Mouse (Mus musculus) right cerebral cortex, postnatal 36 days (tissue): ENCODE results near the gene Selenoo.

ENCODE experiments used
- DNase-seq, 2 experiments: peaks; one replicate each; pipeline ENCODE4 v3.0.0; 2022; ENCODE audit warnings: low spot score in 2 of 2, mixed read lengths in 1 of 2

The Selenoo gene

GRCm38 (mm10) chr15:89088607-89089247 lies at the start of gene Selenoo:
TSS of gene Selenoo (plus strand) at chr15:89089084.
- DNase-seq, result peak; percentile 85 to 90

DNA sequence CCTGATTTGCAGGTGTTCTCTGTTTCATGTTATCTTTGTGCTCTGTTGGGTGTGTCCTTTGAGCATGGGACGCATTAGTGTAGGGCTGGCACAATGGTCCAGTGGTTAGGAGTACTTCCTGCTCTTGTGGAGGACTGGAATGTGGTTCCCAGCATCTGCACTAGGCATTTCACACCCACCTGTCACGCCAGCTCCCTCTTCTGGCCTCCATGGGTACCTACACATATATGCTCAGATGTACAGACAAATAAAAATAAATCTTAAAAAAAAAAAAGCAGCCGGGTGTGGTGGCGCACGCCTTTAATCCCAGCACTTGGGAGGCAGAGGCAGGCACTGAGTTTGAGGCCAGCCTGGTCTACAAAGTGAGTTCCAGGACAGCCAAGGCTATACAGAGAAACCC lies 44.5 kb upstream of the Selenoo start:
- no peak for DNase-seq

GRCm38 (mm10) chr15:89046356-89046755 lies 42.5 kb upstream of the Selenoo start:
- DNase-seq, result no peak

DNA sequence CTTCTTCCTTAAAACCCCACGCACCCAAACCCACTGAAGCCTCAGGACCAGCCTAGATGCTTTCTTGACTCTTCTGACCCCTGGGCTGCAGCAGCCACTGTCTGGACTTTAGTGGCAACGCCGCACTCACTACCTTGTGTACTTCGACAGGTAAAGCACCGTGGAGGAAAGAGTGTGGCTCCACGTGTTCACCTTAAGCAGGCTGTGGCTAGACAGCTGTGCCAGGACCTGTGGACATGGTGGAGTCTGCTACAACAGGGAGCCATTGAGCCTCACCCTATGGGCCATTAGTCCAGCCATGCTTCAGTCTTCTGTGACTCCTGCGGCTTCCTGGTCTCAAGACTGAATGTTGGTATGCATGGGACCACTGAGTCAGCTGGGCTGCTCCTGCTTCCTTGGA lies 34.2 kb upstream of the Selenoo start:
- no peak for DNase-seq

GRCm38 (mm10) chr15:89058736-89059135 lies 30.1 kb upstream of the Selenoo start:
- no peak for DNase-seq

DNA sequence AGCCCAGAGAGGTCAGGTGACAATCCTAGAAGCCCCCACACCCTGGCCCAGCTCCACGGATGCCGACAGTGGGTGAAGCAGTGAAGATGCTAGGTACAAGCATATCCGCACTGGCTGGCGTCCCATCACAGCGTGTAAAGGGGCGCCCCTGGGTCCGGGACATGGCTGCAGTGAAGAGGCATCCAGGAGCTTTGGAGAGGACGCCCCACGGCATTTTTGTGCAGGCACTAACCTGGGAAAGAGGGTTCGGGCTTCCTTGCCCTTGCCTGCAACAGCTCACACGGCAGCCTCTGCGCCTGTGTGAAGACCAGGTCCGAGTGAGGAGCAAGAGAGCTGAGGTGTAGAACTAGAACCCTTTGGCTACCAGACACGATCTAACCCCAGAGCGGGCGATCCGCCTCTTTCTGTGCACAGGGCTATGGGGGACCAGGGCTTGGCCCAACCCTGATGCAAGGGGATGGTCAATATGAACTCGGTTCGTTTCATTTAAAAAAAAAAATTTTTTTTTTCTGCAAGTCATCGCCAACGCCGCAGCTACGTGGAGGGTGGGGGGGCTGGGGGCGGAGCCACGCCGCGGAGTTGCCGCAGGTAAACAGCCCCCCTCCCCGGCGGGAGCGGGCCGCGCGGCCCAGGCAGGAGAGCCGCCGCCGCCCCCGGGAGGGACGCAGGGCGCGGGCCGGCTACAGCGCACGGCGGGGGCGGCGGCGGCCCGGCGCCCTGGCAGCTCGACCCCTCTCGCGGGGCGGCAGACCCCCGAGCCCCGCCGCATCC lies 29.5 kb upstream of the Selenoo start, which contains the start of gene Panx2:
TSS of gene Panx2 (plus strand) at position 574 of the 771 bp plus-strand sequence.
- DNase-seq, result no peak

DNA sequence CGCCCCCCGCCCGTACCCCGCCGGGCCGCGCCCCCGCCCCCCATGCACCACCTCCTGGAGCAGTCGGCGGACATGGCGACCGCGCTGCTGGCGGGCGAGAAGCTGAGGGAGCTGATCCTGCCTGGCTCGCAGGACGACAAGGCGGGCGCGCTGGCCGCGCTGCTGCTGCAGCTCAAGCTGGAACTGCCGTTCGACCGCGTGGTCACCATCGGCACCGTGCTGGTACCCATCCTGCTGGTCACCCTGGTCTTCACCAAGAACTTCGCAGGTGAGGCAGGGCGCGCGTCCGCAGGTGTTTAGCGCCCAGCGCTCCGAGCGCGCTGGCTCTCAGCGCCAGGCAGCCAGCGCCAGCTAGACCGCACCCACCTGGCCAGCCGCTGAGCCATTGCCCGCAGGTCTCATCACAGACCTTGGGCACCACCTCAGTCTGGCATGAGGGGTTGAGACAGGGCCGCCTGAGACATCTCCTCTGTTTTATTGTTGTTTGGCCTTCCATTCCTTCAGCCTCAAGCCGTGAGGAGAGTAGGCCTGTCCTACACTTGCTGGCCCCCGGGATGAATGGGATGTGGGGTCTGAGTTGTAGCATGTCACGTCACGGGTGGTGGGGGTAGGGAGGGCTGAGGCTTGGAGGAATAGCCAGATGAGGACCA lies 28.7 kb upstream of the Selenoo start:
- no peak for DNase-seq

DNA sequence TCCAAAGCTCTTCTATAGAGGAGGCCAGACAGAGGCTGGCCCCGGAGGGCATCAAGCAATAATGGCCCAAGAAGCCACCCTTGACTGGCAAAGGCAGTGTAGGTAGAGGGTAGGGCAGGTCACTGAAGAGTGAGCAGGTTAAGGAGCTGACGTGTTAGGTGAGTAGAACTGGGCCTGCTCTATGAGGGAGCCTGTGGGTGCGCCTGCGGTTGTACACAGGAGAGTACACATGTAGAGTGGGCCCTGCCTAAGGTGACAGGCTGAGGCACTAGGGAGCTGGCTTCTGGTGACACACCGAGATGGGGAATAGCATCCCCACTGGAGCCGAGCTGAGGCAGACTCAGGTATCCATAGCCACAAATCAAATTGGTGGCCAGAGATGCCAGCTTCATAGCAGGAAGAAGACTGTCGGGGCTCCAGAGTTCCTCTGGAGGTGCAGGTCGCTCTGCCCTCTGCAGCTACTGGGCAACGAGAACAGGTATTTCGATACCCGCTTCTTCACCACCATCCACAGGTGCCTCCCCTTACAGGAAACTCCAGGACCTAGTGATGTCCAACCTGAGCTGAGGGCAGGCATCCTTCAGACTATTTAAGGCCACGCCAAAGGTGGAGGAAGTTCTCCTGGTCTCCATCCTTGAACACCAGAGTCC lies 27.9 kb upstream of the Selenoo start:
- no peak for DNase-seq

DNA sequence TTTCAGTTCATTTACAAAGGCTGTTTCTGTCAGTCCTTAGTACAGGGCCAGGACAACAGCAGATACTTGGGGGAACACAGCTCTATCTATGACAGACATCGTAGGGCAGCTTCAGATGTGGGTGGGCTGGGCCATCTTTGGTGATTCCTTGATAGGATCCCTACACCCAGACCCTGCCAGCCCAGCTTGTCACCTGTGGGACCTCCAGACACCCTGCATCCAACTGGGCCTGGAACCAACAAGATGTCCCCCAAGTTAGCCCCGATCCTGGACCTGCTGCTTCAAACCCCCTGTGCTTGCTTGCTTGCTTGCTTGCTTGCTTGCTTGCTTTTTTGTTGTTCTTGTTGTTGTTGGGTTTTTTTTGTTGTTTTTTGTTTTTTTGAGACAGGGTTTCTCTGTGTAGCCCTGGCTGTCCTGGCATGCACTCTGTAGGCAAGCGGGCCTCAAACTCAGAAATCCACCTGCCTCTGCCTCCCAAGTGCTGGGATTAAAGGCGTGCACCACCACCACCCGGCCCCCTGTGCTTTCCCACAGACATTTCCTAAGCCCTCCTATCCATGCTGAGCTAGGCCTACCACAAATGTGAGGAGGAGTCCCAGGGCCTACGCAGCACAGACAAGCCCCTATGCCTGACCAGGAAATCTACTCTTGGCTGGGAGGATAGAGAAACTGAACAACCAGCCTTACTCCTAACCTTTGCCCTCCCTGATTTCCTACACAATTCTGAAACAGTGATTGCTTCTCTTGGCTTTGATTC lies 26.9 kb upstream of the Selenoo start:
- DNase-seq, result no peak

- DNase-seq, result no peak
Observed at GRCm38 (mm10) chr15:89062518-89062910, 26.4 kb upstream of the Selenoo start.

GRCm38 (mm10) chr15:89063001-89063400 lies 25.9 kb upstream of the Selenoo start:
- no peak for DNase-seq

- DNase-seq, result peak; percentile 58 to 68
Observed at GRCm38 (mm10) chr15:89063536-89063935, 25.3 kb upstream of the Selenoo start.

GRCm38 (mm10) chr15:89064891-89065290 lies 24.0 kb upstream of the Selenoo start:
- no peak for DNase-seq

GRCm38 (mm10) chr15:89067609-89068008 lies 21.3 kb upstream of the Selenoo start:
- DNase-seq, result no peak

DNA sequence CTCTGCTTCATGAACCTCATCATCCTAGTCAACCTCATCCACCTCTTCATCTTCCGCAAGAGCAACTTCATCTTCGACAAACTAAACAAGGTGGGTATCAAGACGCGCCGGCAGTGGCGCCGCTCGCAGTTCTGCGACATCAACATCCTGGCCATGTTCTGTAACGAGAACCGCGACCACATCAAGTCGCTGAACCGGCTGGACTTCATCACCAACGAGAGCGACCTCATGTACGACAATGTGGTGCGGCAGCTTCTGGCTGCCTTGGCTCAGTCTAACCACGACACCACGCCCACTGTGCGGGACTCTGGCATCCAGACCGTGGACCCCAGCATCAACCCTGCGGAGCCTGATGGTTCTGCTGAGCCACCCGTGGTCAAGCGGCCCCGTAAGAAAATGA lies 20.7 kb upstream of the Selenoo start:
- DNase-seq, result no peak

GRCm38 (mm10) chr15:89069336-89069840 lies 19.5 kb upstream of the Selenoo start:
- no peak for DNase-seq

DNA sequence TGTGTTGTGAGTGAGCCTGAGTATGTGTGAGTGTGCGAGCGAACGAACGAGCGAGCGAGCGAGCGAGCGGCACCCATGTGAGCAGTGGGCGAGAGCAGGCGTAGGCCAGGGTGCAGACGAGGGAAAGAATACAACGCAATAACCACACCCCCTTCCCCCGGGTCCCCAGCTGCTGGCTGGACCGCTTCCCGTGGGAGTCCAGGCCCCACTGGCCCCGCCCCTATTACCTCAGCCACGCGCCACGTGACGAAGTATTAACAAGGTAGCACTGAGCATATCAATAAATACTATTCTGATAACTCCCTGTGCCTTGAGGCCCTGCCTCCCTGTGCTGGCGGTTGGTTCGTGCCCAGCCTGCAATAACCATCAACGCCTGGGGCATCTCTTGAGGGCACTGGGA lies 18.3 kb upstream of the Selenoo start:
- DNase-seq, result no peak

- DNase-seq, result no peak
Observed at GRCm38 (mm10) chr15:89073993-89074603, 14.8 kb upstream of the Selenoo start.

- DNase-seq, result no peak
Observed at GRCm38 (mm10) chr15:89074613-89075477, 14.0 kb upstream of the Selenoo start, which contains the start of gene Trabd. TSS of gene Trabd (plus strand) at chr15:89075124.
